Mouse (Mus musculus): ENCODE measurements around the gene Vps9d1.
"Not testable (repeated sequence)": the region's sequence is repeated elsewhere in the genome, so short reads cannot be mapped to it uniquely, and the experiment has no call there.

Vps9d1 gene

DNA sequence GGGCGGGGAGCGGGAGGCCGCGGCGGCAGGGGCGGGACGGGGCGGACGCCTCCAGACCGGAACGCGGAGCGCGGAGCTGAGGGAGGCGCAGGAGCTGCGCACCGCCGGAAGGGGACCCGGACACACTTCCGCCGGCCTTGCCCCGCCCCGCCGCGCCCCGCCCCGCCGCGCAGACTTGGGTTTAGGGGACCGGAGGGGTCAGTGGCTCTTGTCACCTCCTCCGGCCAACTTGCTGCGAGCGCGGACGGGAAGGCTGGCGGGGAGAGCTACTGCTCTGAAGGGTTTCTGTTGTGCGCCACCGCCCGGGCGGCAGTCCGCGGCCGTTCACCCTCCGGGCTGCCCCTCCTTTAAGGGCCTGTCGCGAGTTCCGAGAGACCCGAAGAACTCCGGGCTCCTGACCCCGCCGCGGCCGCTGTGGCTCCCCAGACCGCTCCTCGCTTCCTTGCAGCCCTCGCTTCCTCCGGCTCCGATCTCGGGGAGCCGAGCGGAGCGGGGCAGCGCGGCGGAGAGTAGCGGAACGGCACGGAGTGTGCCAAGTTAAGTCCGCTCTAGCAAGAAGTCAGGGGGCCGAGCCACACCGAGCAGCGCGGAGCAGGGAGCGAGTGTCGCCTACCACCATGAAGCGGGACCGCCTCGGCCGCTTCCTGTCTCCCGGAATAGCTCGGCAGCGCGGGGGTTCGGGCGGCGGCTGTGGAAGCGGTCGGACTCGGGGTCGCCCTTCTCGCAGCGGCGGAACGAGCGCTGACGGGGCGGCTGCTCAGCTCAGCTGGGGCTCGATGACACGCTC lies at the start of gene Vps9d1, which contains the start of gene Zfp276:
Gene Vps9d1, minus strand, starts transcription at position 250 of the 787 bp plus-strand sequence.
Gene Zfp276, plus strand, starts transcription at position 97 of the 787 bp plus-strand sequence.
- DNase-seq (ENCODE audit: extremely low spot score) = peak; percentile 89

DNA sequence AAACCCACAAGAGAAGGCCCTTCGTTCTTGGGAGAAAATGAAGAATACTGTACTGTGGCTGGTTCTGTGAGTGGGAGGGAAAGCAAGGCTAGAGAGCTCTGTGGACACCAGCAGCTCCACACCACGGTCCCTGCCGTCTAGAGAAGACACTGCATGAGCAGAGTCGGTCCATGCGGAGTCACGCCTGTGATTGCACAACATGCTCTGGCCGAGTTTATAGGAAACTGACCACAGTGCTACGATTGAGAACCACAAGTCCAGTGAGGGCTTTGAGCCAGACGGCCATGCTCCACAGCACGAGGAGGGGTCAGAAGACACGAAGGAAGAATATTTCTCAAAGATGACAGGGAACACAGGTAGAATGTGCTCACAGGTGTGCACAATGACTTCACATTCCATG lies 44.2 kb upstream of the Vps9d1 start:
- DNase-seq (ENCODE audit: extremely low spot score) = no peak

DNA sequence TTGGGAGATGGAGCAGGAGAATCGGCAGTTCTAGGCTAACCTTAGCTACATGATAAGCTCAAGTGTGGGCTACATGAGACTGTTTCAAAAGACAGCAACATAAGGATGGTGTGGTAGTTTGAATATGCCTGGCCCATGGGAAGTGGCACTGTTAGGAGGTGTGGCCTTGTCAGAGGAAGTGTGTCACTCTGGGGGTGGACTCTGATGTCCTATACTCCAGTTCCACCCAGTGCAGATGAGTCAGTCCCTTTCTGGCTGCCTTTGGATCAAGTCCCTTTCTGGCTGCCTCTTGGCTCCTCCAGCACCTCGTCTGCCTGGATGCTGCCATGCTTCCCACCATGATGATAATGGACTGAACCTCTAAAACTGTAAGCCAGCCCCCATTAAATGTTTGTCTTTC lies 38.6 kb upstream of the Vps9d1 start:
- DNase-seq (ENCODE audit: extremely low spot score) = no peak

DNA sequence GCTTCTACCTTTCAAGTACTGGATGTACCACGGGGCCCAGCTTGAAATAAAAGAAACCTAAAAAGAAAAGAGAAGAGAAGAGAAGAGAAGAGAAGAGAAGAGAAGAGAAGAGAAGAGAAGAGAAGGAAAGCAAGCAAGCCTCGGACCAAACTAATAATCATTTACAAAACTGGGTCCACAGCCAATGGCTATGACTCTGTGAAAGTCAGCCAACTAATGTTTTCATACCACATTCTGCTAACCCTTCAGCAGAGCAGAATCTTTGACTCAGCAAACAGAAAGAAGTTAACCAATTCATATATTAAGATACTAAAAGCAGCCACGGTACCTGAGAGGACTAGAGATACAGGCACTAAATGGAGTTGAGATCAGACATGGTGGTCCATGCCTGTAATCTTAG lies 38.1 kb upstream of the Vps9d1 start:
- DNase-seq (ENCODE audit: extremely low spot score) = no peak

DNA sequence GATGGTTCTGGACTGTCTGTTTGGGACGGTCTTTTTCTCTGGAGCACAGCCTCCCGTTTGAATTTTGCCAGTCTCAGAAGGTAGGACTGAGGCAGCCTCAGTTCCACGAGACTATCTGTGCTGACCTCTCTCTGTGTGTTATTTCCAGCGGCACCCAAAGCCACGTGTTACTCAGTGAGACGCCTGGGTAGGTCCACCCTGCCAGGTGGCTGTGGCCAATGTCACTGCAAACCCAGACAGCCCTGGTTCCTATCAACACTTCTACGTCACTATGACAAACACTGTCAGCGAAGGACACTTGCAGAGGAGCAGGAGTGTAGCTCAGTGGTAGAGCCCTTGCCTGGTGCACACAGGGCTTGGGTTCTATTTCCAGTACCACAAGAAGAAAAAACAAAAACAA lies 37.6 kb upstream of the Vps9d1 start:
- DNase-seq (ENCODE audit: extremely low spot score) = no peak

DNA sequence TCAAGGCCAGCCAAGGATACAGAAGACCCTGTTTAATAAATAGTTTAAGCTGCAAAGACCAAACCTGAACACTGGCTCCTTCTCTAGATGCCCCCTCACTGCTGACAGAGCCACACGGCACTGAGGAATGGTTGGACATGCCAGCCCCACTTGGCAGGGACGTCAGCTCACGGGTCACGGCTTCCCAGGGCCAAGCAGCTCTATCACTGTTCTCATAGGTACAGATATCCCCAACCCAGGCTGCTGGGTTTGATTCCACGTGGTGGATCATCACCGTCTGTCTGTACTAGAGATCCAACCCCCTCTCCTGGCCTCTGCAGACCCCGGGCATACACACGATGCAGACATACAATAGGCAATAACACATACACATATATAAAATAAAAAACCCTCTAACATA lies 36.5 kb upstream of the Vps9d1 start:
- no peak for DNase-seq (ENCODE audit: extremely low spot score)

DNA sequence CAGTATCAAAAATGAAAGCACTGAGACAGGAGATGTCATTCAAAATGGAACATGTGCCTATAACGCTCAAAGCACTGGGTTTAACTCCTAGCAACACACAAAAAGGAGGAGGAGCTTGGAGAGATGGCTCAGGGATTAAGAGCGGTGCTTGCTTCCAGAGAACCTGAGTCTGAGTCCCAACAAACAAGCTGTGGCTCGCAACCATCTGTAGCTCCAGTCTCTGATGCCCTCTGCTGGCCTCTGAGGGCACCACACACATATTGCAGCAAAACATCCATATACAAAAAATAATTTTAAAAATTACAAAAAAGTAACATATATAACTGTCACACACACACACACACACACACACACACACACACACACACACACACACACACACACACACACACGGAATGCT lies 36.0 kb upstream of the Vps9d1 start:
- no peak for DNase-seq (ENCODE audit: extremely low spot score)

DNA sequence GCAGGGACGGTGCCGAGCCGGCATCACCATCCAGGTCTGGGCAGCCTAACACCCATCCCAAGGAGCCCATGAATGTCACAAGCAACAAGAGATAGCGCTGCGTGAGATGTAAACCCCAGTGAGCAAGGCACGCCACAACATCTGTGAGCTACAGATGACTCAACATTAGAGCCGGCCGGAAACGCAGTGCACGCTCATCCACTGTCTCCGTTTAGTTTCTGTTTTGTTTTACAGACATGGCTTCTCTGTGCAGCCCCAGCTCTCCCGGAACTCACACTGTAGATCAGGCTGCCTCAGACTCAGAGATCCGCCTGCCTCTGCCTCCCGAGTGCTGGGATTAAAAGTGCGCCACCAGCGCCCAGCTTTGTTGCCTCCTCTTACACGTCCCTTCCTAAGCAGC lies 33.2 kb upstream of the Vps9d1 start:
- no peak for DNase-seq (ENCODE audit: extremely low spot score)

DNA sequence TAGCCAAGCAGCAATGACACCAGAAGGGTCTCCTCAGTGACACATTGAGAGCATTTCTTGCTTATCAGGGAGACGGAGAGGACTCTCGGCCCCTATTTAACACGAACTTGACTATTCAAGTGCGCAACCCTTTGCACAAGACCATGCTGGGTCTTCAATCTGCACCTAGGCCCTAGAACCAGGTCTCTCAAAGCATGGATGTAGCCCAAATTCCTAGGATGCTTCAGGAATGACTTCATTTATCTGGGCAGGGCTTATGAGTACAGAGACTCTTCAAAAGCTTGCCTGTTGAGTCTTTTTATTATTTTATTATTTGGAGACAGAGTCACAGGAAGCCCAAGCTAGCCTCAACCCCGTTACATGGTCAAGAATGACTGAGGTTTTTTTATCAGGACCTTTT lies 30.3 kb upstream of the Vps9d1 start:
- no peak for DNase-seq (ENCODE audit: extremely low spot score)

DNA sequence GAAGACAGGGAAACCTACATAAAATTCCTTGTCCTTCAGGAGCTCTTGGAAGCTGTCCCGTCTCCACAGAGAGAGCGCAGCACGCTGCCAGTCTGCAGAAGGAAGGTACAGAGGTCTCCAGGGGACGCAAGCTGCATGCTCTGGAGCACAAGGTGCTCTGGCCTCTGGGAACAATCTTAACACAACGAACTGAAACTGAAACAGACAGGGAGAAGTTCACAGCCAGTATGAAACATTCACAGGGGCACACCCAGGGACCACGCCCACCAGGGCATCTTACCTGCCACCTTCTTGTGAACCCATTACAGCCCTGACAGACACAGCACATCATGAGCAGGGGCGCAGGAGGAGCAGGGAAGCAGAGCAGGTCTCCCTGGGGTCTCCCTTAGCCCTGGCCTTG lies 29.8 kb upstream of the Vps9d1 start:
- DNase-seq (ENCODE audit: extremely low spot score) = no peak

DNA sequence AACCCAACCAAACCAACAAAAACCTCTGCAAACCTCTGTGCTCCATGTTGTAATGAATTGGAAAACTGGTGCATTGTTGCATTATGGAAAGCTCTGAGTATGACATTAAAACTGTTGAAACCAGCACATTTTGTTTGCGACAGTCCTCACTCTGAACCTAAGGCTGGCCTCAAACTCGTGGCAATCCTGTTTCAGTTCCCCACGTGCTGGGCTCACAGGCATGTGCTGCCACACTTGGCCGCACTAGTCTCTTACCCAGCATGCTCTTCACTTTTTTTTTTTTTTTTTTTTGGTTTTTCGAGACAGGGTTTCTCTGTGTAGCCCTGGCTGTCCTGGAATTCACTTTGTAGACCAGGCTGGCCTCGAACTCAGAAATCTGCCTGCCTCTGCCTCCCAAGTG lies 28.8 kb upstream of the Vps9d1 start:
- not testable (repeated sequence) for DNase-seq (ENCODE audit: extremely low spot score)

DNA sequence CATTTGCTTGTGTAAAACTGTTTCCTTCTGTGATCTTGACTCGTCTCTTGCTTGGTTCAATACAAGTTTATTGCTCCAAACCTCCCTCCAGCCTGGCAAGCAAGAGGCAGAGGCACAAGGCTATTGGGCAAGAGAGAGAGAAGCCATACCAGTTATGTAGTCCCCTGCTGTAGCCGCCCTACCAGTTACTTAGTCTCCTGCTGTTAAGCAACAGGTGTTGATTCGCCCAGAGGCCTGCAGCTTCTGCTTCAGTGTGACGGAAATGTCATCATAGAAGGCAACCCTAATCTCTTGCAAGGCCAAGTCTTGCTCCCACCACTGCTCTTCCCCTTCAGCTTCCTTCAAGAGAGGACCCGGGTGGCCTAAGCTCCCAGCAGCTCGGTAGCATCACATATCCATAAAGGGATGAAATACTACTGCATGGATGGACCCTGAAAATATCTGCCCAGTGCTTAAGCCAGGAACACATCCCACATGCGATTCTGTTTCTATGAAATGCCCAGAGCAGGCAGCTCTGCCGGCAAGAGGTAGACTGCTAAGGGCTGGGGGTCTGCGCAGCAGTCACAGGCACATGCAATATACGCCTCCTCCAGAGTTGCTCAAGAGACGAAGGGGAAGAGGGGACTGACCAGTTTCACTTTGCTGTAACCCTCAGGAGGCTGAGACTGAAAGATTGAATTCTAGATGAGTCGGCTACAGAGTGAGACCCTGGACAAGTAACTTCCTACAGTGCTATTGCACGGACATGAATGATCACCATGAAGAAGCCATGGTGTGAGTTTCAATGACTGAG lies 26.4 kb upstream of the Vps9d1 start:
- no peak for DNase-seq (ENCODE audit: extremely low spot score)

DNA sequence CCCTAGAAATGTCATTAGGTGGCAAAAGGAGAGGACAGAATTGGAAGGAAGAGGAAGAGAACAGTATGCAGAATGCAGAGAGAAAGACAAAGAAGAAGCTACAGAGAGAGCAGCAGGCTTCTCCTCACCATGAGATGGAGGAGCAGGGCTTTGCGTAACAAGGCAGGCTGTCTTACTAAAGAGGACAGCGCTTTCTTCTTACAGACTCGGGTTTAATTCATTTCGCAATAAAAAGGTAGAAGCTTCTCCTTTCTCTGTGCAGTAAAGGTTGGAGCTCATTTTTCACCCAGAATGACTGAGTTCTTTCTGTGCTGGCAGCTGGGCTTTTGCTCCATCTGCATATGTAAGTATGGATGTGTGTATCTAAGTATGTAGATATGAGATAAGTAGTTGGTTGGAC lies 25.7 kb upstream of the Vps9d1 start:
- no peak for DNase-seq (ENCODE audit: extremely low spot score)

DNA sequence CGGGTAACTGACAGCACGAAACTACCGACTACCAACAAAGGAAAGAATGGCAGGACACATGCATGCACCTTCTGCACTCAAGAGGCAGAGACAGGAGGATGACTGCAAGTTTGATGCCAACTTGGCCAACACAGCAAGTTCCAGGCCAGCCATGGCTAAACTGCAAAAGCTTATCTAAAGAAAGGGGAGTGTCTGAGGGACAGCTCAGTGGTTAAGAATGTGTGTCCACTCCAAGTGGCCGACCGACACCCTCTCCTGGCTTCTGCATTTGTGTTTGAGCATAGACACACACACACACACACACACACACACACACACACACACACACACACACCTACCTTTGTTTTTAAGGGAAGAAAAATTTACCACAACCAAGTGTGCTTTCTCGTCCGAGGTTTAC lies 24.3 kb upstream of the Vps9d1 start:
- no peak for DNase-seq (ENCODE audit: extremely low spot score)

DNA sequence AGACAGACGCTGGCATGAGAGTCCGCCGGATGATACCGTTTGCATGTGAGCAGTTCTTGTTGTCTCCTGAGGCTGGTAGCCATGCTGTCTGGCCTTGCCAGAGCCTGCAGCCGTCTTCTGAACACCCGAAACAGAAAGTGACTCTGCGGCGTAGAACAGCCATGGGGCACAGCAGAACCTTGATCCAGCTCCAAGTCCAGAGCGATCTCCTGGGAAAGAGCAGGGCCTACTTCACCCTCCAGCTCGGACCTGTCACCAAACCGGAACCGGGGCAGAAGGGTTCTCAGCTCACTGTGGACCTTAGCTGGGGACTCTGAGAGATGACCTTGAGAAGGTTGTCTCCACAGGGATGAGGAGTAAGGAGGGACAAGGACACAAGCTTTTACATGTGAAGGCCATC lies 20.9 kb upstream of the Vps9d1 start:
- DNase-seq (ENCODE audit: extremely low spot score) = no peak

DNA sequence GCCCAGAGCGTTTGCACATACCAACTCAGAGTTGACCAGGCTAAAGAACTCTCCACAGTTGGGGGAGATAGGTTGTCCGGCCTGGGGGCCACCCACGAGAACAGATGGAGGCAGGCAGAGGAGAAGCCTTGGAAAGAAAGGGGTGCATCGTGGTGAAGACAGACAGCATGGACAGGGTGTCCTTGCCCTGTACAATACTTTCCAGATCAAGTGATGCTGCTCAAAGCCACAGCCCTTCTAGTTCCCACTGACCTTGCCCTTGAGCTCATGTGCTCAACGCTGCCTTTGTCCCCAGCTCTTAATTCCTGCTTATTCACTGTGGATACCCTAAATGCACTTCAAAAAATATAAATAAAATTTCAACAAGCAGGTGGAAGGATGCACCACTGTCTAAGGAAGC lies 20.3 kb upstream of the Vps9d1 start:
- no peak for DNase-seq (ENCODE audit: extremely low spot score)

DNA sequence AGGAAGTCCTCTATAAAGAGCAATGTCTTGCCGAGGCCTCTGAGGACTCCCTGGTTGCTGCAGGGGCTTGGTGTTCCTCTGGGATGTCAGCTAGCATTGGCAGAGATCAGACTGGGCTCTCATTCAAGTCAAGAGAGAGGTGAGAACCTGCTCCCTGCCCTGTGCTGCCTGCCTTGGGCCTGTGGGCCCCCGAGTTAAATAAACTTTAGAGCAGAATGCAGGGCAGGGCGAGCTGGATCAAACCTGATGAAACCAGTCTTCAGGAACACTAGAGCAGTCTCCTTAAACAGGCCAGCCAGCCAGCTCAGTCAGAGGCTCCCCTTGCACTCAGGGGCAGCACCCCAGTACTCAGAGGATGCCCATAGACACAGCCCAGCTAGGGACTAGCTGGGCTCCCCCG lies 17.8 kb upstream of the Vps9d1 start:
- no peak for DNase-seq (ENCODE audit: extremely low spot score)

DNA sequence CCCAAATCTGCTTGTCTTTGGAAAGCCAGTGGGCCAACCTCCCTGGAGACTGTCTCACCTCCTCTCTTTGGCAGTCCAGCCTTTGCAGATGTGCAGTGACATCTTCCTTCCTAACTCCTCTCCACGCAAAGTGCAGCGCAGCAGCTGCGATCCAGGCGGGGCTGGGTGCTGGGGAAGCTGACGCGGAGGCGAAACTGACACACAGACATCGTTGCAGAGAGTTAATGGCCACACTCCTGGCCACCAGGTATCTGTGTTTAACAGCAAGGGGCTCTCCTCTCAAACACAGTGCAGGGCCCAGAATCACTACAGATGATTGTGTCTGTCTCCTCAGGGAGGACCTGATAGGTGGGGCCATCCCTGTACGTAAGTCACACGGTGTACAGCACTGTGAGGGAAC lies 17.0 kb upstream of the Vps9d1 start:
- no peak for DNase-seq (ENCODE audit: extremely low spot score)

DNA sequence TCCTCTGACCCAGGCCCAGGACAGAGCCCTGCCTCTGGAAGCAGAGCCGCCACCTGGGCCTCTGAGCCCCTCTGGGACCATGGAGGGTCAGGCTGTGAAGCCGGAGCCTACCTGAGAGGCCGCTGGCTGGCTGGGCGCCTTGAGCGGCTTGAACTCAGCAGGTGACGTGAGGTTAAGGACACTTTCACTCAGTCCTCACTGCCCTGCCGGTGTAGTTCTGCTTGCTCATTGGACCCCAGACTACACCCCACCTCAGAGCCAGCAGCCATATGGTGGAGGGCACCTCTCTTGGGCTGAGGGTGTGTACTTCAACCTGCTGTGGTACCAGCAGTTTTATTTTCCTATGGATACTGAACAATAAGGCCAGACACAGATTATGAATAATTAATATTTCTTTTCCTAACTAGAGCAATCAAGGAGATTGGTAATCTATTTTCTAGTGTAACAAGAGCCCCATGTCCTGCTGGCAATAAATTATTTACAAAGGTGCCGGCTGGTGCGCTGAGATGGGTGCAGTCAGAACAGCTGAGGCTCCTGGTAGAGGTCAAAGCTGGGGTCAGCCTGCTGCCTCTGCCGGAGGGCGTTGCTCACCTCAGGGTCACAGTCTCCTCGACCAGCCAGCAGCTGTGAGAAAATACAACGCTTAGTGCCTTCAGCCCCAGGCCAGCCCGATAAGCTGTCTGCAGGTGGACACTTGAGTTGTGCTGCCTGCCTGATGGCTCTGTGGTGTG lies 13.9 kb upstream of the Vps9d1 start:
- no peak for DNase-seq (ENCODE audit: extremely low spot score)

DNA sequence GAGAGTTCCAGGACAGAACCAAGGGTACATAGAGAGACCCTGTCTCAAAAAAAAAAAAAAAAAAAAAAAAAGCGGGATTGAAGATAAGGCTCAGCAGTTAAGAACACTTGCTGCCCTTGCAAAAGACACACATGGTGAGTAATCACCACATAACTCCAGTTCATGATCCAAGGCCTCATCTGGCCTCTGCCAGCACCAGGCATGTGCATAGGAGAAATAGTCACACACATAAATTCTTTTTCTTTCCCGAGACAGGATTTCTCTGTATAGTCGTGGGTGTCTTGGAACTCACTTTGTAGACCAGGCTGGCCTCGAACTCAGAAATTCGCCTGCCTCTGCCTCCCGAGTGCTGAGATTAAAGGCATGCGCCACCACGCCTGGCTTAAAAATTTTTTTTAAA lies 3.4 kb upstream of the Vps9d1 start:
- DNase-seq (ENCODE audit: extremely low spot score) = not testable (repeated sequence)

DNA sequence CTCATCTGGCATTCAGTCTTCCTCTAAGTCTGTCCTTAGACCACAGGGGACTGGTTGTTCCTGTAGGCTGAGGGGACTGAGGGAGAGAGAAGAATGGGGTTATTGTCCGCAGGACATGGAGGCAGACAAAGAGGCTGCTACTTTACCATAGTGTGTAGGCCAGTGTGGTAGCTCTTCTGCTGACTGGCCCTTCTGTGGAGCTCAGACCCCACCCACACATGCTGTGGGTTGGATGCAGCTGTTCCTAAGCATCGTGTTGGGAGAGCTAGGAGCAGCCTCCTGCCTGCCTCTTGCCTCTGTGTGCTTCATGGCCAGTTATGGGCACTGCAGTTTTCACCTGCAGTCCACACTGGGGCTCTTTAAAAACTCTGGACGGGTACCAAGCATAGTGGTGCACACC lies 3.0 kb upstream of the Vps9d1 start:
- DNase-seq (ENCODE audit: extremely low spot score) = no peak

DNA sequence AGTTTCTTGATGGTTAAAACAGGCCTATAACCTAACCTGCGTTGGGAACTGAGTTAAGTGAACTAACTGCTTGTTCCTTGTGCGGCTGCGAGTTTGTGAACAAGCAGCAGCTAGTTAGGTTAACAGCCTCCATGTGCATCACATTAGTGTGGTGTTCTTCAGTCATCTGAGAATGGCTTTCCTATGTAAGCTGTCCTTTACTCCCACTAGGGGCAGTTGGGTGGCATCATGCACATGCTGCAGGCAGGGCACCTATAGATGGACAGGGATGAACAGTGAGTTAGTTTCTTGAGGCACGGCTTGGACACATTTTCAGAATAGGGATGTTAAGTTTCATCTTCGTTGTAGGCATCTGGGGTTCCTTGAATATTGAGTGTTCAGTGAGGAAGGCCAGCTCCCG lies 1.0 kb upstream of the Vps9d1 start:
- DNase-seq (ENCODE audit: extremely low spot score) = no peak

All from embryo, embryonic 9.5 days (tissue).